Mouse (Mus musculus): Measurements from ENCODE around the gene Gpr4. TPM values are rescaled to one million over a fixed set of nuclear protein-coding genes. Genes with fewer than 3 reads are reported as not detected.

Gene Gpr4
- total RNA-seq (2021) = 6.2 and 7.5 TPM in 2 replicates
- long read RNA-seq, transcript Gpr4-201 (2 exons, 2,882 nt) = major isoform, 7 of 9 reads
- long read RNA-seq, partial matches to known transcripts = 0 of 9 reads
- long read RNA-seq, other reads (novel, unspliced or antisense) = 2 of 9 reads

- DNase-seq = peak; percentile 66
Observed at GRCm38 (mm10) chr7:19211996-19212755, at the start of gene Gpr4. Gpr4 (plus strand) TSS chr7:19212538.

GRCm38 (mm10) chr7:19162928-19163327 lies 49.4 kb upstream of the Gpr4 start:
- no peak for DNase-seq

GRCm38 (mm10) chr7:19163752-19164151 lies 48.6 kb upstream of the Gpr4 start:
- no peak for DNase-seq

GRCm38 (mm10) chr7:19164189-19164588 lies 48.1 kb upstream of the Gpr4 start:
- no peak for DNase-seq

GRCm38 (mm10) chr7:19164978-19165377 lies 47.4 kb upstream of the Gpr4 start:
- no peak for DNase-seq

- DNase-seq = no peak
Observed at GRCm38 (mm10) chr7:19165656-19166423, 46.5 kb upstream of the Gpr4 start, which contains the start of gene Gipr. Gipr (minus strand) TSS chr7:19166127.

DNA sequence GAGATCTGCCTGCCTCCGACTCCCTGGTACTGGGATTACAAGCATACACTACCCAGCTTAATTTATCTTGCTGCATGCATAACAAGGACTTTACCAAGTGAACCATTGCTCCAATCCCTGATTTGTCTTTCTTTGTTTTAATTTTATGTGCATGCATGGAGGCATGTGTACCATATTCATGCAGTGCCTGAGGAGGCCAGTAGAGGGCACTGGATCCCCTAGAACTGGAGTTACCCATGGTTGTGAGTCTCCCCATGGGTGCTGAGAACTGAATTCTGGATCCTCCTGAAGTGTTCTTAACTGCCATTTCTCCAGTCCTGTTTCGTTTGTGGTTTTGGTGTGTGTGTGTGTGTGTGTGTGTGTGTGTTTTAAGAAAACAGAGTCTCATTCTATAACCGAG lies 45.3 kb upstream of the Gpr4 start:
- DNase-seq = no peak

GRCm38 (mm10) chr7:19169506-19169905 lies 42.8 kb upstream of the Gpr4 start:
- no peak for DNase-seq

GRCm38 (mm10) chr7:19170142-19170541 lies 42.2 kb upstream of the Gpr4 start:
- no peak for DNase-seq

- DNase-seq = no peak
Observed at GRCm38 (mm10) chr7:19171831-19172230, 40.5 kb upstream of the Gpr4 start.

DNA sequence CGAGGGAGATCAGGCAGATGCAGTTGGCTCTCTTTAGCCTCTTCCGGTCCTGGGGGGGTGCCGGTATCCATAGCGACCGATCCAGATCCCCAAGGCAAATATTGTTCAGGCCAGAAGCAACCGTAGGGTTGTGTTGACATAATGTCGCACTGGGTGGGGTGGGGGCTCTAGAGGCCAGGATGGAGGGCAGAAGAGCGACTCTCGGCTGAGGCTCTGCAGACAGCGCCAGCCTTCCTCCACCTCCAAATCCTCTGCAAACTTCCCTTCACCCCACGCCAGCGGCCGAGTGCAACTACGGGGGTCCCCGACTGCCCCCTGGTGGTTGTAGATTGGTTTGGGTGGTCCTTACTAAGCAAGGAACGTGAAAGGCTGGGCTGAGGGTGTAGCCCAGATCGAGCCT lies 39.5 kb upstream of the Gpr4 start:
- DNase-seq = peak; percentile 82

- DNase-seq = no peak
Observed at GRCm38 (mm10) chr7:19175708-19176515, 36.4 kb upstream of the Gpr4 start, which contains the start of gene Eml2. Eml2 (plus strand) TSS chr7:19176421.

DNA sequence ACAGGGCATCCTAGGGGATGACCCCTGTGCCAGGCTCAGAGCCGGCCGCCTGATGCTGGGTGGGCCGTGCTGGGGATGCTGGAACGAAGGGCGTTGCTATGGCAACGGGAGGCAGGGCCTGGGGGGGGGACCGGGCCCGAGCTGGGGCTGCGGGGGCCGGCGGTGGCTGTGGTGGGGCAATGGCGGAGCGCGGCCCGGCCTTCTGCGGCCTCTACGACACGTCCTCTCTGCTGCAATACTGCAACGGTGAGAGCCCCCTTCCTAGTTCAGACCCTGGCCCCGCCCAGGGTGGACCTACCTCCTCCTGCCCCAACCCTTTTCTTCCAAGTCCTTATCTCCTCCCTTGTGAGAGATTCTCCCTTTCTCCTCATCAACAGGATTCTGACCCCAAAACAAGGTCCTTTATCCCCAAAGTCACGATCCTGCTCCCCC lies 35.8 kb upstream of the Gpr4 start:
- no peak for DNase-seq

- no peak for DNase-seq
Observed at GRCm38 (mm10) chr7:19177216-19177615, 35.1 kb upstream of the Gpr4 start.

DNA sequence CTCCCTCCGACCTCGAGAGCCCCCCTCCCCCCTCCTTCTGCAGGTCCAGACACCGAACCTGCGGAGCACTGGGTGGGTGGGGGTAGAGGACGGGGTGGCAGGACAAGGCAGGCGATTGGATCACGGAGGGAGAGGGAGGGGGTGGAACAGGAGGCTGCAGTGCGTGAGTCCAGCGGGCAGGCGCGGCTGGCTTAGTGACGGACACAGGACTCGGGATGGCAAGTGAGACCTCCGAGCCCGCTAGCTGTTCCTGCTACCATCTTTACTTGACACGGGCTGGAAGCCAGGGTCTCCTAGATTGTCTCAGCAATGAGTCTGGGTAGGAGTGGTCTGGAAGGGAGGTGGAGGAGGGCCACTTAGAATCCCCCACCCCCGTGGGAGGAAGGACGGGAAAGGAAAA lies 34.3 kb upstream of the Gpr4 start:
- no peak for DNase-seq

GRCm38 (mm10) chr7:19178443-19179092 lies 33.8 kb upstream of the Gpr4 start:
- DNase-seq = peak; percentile 80

DNA sequence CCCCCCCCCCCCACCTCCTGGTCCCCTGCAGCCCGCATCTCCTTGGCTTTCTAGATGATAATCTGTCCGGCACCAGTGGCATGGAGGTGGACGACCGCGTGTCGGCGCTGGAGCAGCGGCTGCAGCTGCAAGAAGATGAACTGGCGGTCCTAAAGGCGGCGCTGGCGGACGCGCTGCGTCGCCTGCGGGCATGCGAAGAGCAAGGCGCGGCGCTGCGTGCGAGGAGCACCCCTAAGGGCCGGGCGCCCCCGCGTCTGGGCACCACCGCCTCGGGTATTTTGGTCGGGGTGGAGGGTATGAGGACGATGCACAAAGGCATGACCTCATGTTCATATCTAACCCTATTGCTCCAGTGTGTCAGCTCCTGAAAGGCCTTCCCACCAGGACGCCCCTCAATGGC lies 33.2 kb upstream of the Gpr4 start:
- DNase-seq = peak; percentile 76

DNA sequence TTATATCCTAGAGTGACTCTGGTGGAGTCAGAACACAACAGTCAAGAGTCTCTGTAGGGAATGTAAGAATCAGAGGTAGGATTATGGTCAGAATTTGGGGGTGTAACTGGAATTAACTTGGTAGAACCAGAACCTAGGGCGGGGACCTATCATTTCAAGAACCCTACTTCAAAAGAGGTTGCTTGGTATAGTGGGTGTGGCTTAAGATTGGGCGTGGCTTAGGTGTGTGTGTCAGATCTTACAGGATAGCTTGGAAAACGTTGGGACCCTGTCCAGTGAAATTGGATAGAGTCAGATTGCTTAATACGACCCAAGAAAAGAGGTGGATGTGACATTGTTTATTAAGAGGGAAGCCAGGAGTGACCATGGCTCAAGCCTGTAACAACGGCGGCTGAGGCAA lies 32.4 kb upstream of the Gpr4 start:
- no peak for DNase-seq

- DNase-seq = peak; percentile 73
Observed at GRCm38 (mm10) chr7:19180862-19181429, 31.4 kb upstream of the Gpr4 start.

- DNase-seq = no peak
Observed at GRCm38 (mm10) chr7:19184250-19184649, 28.1 kb upstream of the Gpr4 start.

DNA sequence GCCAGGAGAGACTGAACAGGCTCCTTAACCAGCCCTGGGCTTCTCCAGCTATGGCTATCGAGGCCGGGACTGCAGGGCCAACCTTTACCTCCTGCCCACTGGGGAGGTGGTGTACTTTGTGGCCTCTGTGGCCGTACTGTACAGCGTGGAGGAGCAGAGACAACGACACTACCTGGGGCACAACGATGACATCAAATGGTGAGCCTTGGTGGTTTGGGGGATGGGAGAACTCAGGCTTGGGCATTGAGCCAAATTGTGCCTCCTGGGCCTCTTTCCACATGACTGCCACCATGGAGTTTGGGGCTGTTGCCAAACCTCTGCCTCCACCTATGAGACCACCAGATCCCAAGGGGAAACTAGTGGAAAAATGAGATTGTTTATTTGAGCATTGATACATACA lies 27.6 kb upstream of the Gpr4 start:
- no peak for DNase-seq
